ENCODE assay signal across 12 mouse cellular contexts in genomic region chr10:84000436-84001208, GRCm38 (mm10).
DNase-seq lines count a peak whose midpoint lies in the region; ATAC-seq lines count a peak whose summit lies in the region.
"Had no signal": no experiment of that assay in that cellular context is flagged by ENCODE, and none has a peak within 500 bp of the region (broad histone marks: within the 10 kb centered on the region; RNA-seq: fewer than 3 reads in every experiment).

No protein-coding gene starts in this region.

- H3K9ac ChIP-seq in neural tube, embryonic 13.5 days = no peak overlapping the region
- H3K9ac ChIP-seq in kidney, embryonic 14.5 days (ENCODE audit: low read depth, low read length) = no peak overlapping the region
- H3K9ac ChIP-seq: embryonic facial prominence, embryonic 12.5 days; forebrain, embryonic 15.5 days; liver, embryonic 12.5 days had no signal

- 73% methylated on average over 7 of the region's 7 CpGs for WGBS in neural tube, embryonic 13.5 days
- 19% methylated on average over 7 of the region's 7 CpGs for WGBS in kidney, embryonic 14.5 days

- H3K4me3 ChIP-seq in neural tube, embryonic 13.5 days = no peak overlapping the region
- H3K4me3 ChIP-seq in kidney, embryonic 14.5 days (ENCODE audit: low read length) = no peak overlapping the region
- H3K4me3 ChIP-seq: embryonic facial prominence, embryonic 12.5 days; forebrain, embryonic 15.5 days; liver, embryonic 12.5 days had no signal

- no peaks in the 10 kb centered on the region for H3K9me3 ChIP-seq in neural tube, embryonic 13.5 days
- H3K9me3 ChIP-seq in kidney, embryonic 14.5 days (ENCODE audit: control insufficient read depth, low read length) = no peaks in the 10 kb centered on the region
- H3K9me3 ChIP-seq: embryonic facial prominence, embryonic 12.5 days; forebrain, embryonic 15.5 days; liver, embryonic 12.5 days had no signal

- 0 out of 2 replicates have a peak, but pooled peaks cover 4% of the 10 kb centered on the region for H3K4me1 ChIP-seq in neural tube, embryonic 13.5 days (replicated peaks)
- peaks cover 10% of the 10 kb centered on the region for H3K4me1 ChIP-seq in kidney, embryonic 14.5 days (ENCODE audit: control insufficient read depth, insufficient read depth, low read length)
- H3K4me1 ChIP-seq: forebrain, embryonic 15.5 days had no signal

- no peak overlapping the region for H3K4me2 ChIP-seq in neural tube, embryonic 13.5 days
- H3K4me2 ChIP-seq in kidney, embryonic 14.5 days (replicated peaks; ENCODE audit: low read depth, low read length) = no peak overlapping the region
- H3K4me2 ChIP-seq: embryonic facial prominence, embryonic 12.5 days; forebrain, embryonic 15.5 days; liver, embryonic 12.5 days had no signal

- no peaks in the 10 kb centered on the region for H3K36me3 ChIP-seq in neural tube, embryonic 13.5 days
- H3K36me3 ChIP-seq in kidney, embryonic 14.5 days (ENCODE audit: control insufficient read depth, insufficient read depth, low read length) = no peaks in the 10 kb centered on the region
- H3K36me3 ChIP-seq: embryonic facial prominence, embryonic 12.5 days; forebrain, embryonic 15.5 days; liver, embryonic 12.5 days had no signal

- DNase-seq in neural tube, embryonic 10.5 days (ENCODE audit: extremely low spot score, low spot score) = no peak
- peak; percentile 26 to 57 for DNase-seq in heart, adult 9 months (ENCODE audit: low spot score in 2 of 2)
- DNase-seq in skeletal muscle tissue, adult 2 months (ENCODE audit: low read depth, low spot score) = peak; percentile 66
- DNase-seq in adipocyte (ENCODE audit: low spot score) = no peak
- DNase-seq: cerebellum, adult 9-10 months; lung, postnatal 4 days had no signal

- no peak overlapping the region for H3K27ac ChIP-seq in neural tube, embryonic 13.5 days (replicated peaks)
- no peak overlapping the region for H3K27ac ChIP-seq in kidney, embryonic 14.5 days (ENCODE audit: low read depth, low read length)
- H3K27ac ChIP-seq: embryonic facial prominence, embryonic 12.5 days; forebrain, embryonic 15.5 days; liver, embryonic 12.5 days had no signal

- peak; percentile 27 for ATAC-seq in neural tube, embryonic 13.5 days (ENCODE audit: low read depth)
- peak; percentile 71 for ATAC-seq in kidney, embryonic 14.5 days (ENCODE audit: low FRiP score, low TSS enrichment)
- no peak for ATAC-seq in CD4-positive, CD25-positive, alpha-beta regulatory T cell, adult 4 months
- ATAC-seq: forebrain, embryonic 15.5 days; liver, embryonic 12.5 days had no signal

- no peaks in the 10 kb centered on the region for H3K27me3 ChIP-seq in neural tube, embryonic 13.5 days
- no peaks in the 10 kb centered on the region for H3K27me3 ChIP-seq in kidney, embryonic 14.5 days (ENCODE audit: control insufficient read depth, insufficient read depth, low read length)
- H3K27me3 ChIP-seq: embryonic facial prominence, embryonic 12.5 days; forebrain, embryonic 15.5 days had no signal

Comparison
In these comparisons a context has a peak if more than half of its experiments do, and no peak if none do; other contexts are left out.
1. DNase-seq: peak in heart, adult 9 months (2 of 2) and skeletal muscle tissue, adult 2 months (single experiment); none in neural tube, embryonic 10.5 days (single experiment) and adipocyte (single experiment).